Mouse (Mus musculus): ENCODE measurements around the gene Chrnd. TPM values are rescaled to one million over a fixed set of nuclear protein-coding genes. Genes with fewer than 3 reads are reported as not detected.

Chrnd gene
- not detected in 2 replicates for polyA plus RNA-seq (2015; fragmentation: Nextera tagmentation; extraction: Ambion mirVana)

DNA sequence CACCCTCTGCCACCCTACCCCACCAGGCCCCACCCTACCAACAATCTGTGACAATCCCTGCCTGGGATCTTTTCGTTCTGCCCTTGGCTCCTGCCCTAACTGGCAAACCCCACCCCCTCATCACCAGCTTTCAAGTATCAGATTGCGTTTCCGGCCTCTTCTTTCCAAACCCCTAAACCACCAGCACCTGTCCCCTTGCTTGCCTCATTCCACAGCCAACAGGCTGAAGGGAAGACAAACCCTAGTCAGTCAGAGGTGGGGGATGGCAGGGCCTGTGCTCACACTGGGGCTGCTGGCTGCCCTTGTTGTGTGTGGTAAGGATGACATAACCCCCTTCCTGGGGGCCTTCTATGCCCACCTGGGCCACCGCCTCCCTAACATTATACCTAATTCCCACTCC lies at the start of gene Chrnd:
Gene Chrnd (plus strand): TSS at position 179 of the 400 bp plus-strand sequence.
- Histone ChIP-seq H3K27ac (ENCODE audit: low read depth, low read length) (no peak within 1 kb of the TSS), H3K4me1 (replicated peaks; ENCODE audit: control insufficient read depth, insufficient read depth, low read length) (no peaks in the 10 kb centered on the region; the same call in 1 of the 2 replicates), H3K4me3 (ENCODE audit: low read depth, low read length) (no peak within 1 kb of the TSS), H3K9me3 (ENCODE audit: control insufficient read depth) (no peaks in the 10 kb centered on the region), H3K9ac (ENCODE audit: low read depth, low read length) (no peak within 1 kb of the TSS), H3K27me3 (replicated peaks; ENCODE audit: control insufficient read depth, insufficient read depth, low read length) (peaks cover 25% of the 10 kb centered on the region), H3K4me2 (replicated peaks; ENCODE audit: low read depth) (no peak within 1 kb of the TSS), H3K36me3 (ENCODE audit: control insufficient read depth, insufficient read depth) (no peaks in the 10 kb centered on the region)
- ATAC-seq: no peak
- 35% methylated on average over 4 of the region's 4 CpGs for WGBS
- no peak for TF ChIP-seq CTCF (IDR thresholded peaks at IDR 0.05; ENCODE audit: low read depth)

DNA sequence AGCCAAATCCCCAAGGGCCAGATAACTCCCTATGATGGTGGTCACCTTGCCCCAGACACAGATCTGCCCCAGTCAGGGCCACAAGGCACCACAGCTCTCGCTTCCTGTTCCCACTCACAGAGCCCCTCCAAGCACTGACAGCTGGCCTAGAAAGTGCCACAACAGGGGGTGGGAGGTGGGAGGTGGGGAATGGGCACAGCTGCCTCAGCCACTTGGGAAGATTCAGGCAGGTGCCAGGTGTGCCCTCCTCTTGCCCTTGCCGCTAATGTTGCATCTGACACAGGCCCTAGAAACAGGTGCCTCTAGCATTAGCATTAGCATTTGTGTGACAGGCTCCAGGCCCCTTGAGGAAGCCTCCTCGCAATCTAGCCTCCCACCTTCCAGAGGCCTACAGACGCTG lies 48.9 kb upstream of the Chrnd start:
- no peak for ATAC-seq
- Histone ChIP-seq H3K27me3 (replicated peaks; ENCODE audit: control insufficient read depth, insufficient read depth, low read length) (no peaks in the 10 kb centered on the region), H3K9me3 (ENCODE audit: control insufficient read depth) (no peaks in the 10 kb centered on the region), H3K36me3 (ENCODE audit: control insufficient read depth, insufficient read depth) (no peaks in the 10 kb centered on the region), H3K9ac (ENCODE audit: low read depth, low read length) (no peak overlapping the region), H3K27ac (ENCODE audit: low read depth, low read length) (no peak overlapping the region), H3K4me3 (ENCODE audit: low read depth, low read length) (no peak overlapping the region), H3K4me2 (replicated peaks; ENCODE audit: low read depth) (no peak overlapping the region), H3K4me1 (replicated peaks; ENCODE audit: control insufficient read depth, insufficient read depth, low read length) (no peaks in the 10 kb centered on the region)
- 88% methylated on average over 4 of the region's 4 CpGs for WGBS
- no peak for TF ChIP-seq CTCF (IDR thresholded peaks at IDR 0.05; ENCODE audit: low read depth)

DNA sequence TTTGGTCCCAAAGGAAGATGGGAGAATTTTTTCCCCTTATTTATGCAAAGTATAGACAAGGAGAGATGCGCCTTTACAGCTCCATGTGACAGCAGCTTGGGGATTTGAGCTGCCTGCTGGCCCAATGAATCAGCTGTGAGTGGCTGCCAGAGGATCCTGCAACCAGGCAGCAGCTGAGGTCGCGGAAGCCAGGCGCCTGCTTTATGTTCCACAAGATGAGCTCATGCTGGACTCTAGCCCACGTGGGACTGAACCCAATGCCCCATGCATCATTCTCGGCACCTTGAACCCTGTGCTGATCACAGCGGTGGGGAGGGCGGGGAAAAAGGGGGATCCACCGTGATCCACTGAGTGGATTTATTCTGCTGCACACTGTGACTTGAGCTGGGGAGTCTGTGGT lies 48.0 kb upstream of the Chrnd start:
- no peak overlapping the region for H3K27ac ChIP-seq (ENCODE audit: low read depth, low read length)
- H3K9me3 ChIP-seq (ENCODE audit: control insufficient read depth): no peaks in the 10 kb centered on the region
- no peak overlapping the region for H3K4me2 ChIP-seq (replicated peaks; ENCODE audit: low read depth)
- H3K27me3 ChIP-seq (replicated peaks; ENCODE audit: control insufficient read depth, insufficient read depth, low read length): no peaks in the 10 kb centered on the region
- no peaks in the 10 kb centered on the region for H3K4me1 ChIP-seq (replicated peaks; ENCODE audit: control insufficient read depth, insufficient read depth, low read length)
- no peak overlapping the region for H3K9ac ChIP-seq (ENCODE audit: low read depth, low read length)
- H3K36me3 ChIP-seq (ENCODE audit: control insufficient read depth, insufficient read depth): no peaks in the 10 kb centered on the region
- WGBS: 56% methylated on average over 9 of the region's 9 CpGs
- no peak for TF ChIP-seq CTCF (IDR thresholded peaks at IDR 0.05; ENCODE audit: low read depth)
- ATAC-seq: 0 out of 2 replicates have a peak, but pooled peaks have one; percentile 10
- no peak overlapping the region for H3K4me3 ChIP-seq (ENCODE audit: low read depth, low read length)

DNA sequence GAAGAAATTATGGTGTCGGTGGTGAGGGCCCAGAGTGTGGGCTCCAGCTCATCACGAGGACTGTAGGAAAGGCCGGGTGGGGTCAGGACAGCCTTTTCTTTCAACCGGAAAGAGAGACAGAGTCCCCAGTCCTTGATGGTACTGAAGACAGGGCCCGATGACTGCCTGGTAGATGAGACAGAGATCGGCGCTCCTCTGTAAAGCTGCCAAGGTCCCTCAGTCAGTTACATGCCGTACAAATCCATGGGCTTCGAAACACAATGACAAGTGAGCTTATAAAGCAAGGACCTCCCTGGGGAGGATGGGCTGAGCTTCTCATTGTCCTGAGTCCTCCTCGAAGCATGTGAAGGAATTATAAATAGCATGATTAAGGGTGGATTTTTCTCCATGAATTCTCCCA lies 47.3 kb upstream of the Chrnd start:
- H3K27ac ChIP-seq (ENCODE audit: low read depth, low read length): no peak overlapping the region
- no peak overlapping the region for H3K9ac ChIP-seq (ENCODE audit: low read depth, low read length)
- ATAC-seq: no peak
- H3K4me2 ChIP-seq (replicated peaks; ENCODE audit: low read depth): no peak overlapping the region
- no peaks in the 10 kb centered on the region for H3K4me1 ChIP-seq (replicated peaks; ENCODE audit: control insufficient read depth, insufficient read depth, low read length)
- 69% methylated on average over 10 of the region's 10 CpGs for WGBS
- H3K36me3 ChIP-seq (ENCODE audit: control insufficient read depth, insufficient read depth): no peaks in the 10 kb centered on the region
- H3K9me3 ChIP-seq (ENCODE audit: control insufficient read depth): no peaks in the 10 kb centered on the region
- no peaks in the 10 kb centered on the region for H3K27me3 ChIP-seq (replicated peaks; ENCODE audit: control insufficient read depth, insufficient read depth, low read length)
- no peak overlapping the region for H3K4me3 ChIP-seq (ENCODE audit: low read depth, low read length)
- no peak for TF ChIP-seq CTCF (IDR thresholded peaks at IDR 0.05; ENCODE audit: low read depth)

DNA sequence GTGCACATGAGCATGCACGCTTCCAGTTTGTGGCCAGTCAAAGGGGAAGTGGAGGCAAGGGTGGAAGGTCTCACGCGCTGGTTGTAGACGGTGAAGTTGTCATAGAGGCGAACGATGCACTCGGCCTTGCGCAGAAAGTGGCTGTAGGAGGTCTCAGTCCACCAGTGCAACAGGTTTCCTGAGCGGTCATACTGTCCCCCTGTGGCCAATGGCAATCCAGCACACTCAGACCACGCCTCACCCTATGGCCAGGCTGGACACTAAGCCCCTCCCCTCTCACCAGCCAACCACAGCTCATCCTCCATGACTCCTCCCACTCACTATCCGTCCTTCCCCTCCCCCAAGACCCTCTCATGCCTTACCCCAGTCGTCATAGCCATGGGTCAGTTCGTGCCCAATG lies 41.0 kb upstream of the Chrnd start:
- Histone ChIP-seq H3K27ac (ENCODE audit: low read depth, low read length) (no peak overlapping the region), H3K9me3 (ENCODE audit: control insufficient read depth) (no peaks in the 10 kb centered on the region), H3K4me1 (replicated peaks; ENCODE audit: control insufficient read depth, insufficient read depth, low read length) (no peaks in the 10 kb centered on the region), H3K4me3 (ENCODE audit: low read depth, low read length) (no peak overlapping the region), H3K4me2 (replicated peaks; ENCODE audit: low read depth) (no peak overlapping the region), H3K9ac (ENCODE audit: low read depth, low read length) (no peak overlapping the region), H3K27me3 (replicated peaks; ENCODE audit: control insufficient read depth, insufficient read depth, low read length) (peaks cover 31% of the 10 kb centered on the region), H3K36me3 (ENCODE audit: control insufficient read depth, insufficient read depth) (no peaks in the 10 kb centered on the region)
- ATAC-seq: no peak
- WGBS: 36% methylated on average over 13 of the region's 13 CpGs
- 0 out of 2 replicates have a peak, but pooled peaks have one; percentile 8 for TF ChIP-seq CTCF (IDR thresholded peaks at IDR 0.05; ENCODE audit: low read depth)

DNA sequence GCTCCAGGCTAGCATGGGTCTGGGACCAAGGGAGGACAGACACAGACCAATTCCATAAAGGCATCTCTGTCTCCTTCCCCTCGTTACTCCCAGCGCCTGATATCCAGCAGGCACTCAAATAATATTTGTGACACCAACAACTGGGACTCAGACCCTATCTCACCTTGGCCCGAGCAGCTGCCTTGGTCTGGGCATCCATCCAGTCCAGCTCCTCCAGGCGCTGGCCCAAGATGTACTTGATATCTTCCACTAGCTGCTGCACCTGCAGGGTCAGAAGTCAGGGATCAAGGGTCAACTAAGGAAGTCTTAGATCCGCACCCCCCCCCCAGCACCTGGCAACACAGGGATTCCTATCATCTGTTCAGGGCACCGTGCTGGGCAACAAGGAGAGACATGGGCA lies 39.1 kb upstream of the Chrnd start:
- Histone ChIP-seq H3K9ac (ENCODE audit: low read depth, low read length) (no peak overlapping the region), H3K27me3 (replicated peaks; ENCODE audit: control insufficient read depth, insufficient read depth, low read length) (peaks cover 50% of the 10 kb centered on the region), H3K4me1 (replicated peaks; ENCODE audit: control insufficient read depth, insufficient read depth, low read length) (no peaks in the 10 kb centered on the region), H3K36me3 (ENCODE audit: control insufficient read depth, insufficient read depth) (no peaks in the 10 kb centered on the region), H3K27ac (ENCODE audit: low read depth, low read length) (no peak overlapping the region), H3K9me3 (ENCODE audit: control insufficient read depth) (no peaks in the 10 kb centered on the region), H3K4me3 (ENCODE audit: low read depth, low read length) (no peak overlapping the region), H3K4me2 (replicated peaks; ENCODE audit: low read depth) (no peak overlapping the region)
- WGBS: 67% methylated on average over 6 of the region's 6 CpGs
- ATAC-seq: no peak
- TF ChIP-seq CTCF (IDR thresholded peaks at IDR 0.05; ENCODE audit: low read depth): no peak
